Mouse (Mus musculus) olfactory bulb, adult 2 months (tissue): Measurements from ENCODE around the gene Zhx3.

ENCODE experiments used
- CTCF ChIP-seq: fragments of 200-500 bp; IDR thresholded peaks from 2 replicates; pipeline ENCODE4 v1.5.1; 2012; ENCODE audit warnings: low read depth, mild to moderate bottlenecking, low read length, moderate library complexity; ENCODE audit not compliant: insufficient read depth
- POLR2A ChIP-seq: fragments of 200-500 bp; IDR thresholded peaks from 2 replicates; pipeline ENCODE4 v1.6.1; 2012; ENCODE audit warnings: mild to moderate bottlenecking, low read depth, low read length, moderate library complexity; ENCODE audit not compliant: insufficient read depth

GRCm38 (mm10) chr2:160800967-160801366 lies 71.8 kb downstream of the Zhx3 start:
- TF ChIP-seq POLR2A, result no peak
- no peak for TF ChIP-seq CTCF
